Mouse (Mus musculus): Measurements from ENCODE around the gene Slc38a3.

DNA sequence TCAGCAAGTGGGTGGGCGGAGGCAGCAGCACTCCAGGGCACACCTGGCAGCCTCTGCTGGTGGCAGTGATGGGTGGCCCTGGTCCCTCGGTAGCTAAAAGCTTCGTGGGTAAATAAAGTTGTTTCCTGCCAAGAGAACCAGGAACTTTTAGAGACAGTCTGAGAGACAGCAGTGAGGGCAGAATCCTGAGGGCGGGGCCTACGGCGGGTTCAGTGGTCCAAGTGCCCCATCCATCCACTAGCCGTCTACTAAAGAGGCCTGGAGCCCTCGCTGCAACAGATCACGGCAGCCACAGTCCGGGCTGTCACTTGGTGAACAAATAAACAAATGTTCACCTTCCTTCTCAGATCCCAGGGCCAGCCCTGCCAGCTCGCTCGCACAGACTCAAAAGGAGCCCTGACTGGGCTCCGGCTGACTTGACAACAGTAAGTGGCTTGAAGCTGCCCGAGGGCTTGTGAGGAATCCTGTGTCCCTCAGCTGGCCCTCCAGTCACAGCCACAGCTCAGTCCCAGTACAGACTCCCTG is 39.4 kb downstream of the Slc38a3 start:
- no peak for TF ChIP-seq CTCF (IDR thresholded peaks at IDR 0.05; ENCODE audit: low read depth)
- TF ChIP-seq EP300 (IDR thresholded peaks at IDR 0.05; ENCODE audit: low read depth) = no peak

Measured in heart, postnatal 0 days (tissue).